Mouse (Mus musculus) frontal cortex, postnatal 36 days (tissue): Measurements from ENCODE around the gene Nfatc2.

ENCODE experiments used
- DNase-seq, 2 experiments: peaks; one replicate each; pipeline ENCODE4 v3.0.0; 2022; ENCODE audit warnings: low spot score in 2 of 2

The Nfatc2 gene

GRCm38 (mm10) chr2:168489953-168490352, 111.5 kb downstream of the Nfatc2 start:
- no peak for DNase-seq

GRCm38 (mm10) chr2:168488158-168488925, 113.1 kb downstream of the Nfatc2 start:
- DNase-seq = no peak

GRCm38 (mm10) chr2:168481121-168481520, 120.3 kb downstream of the Nfatc2 start:
- DNase-seq = no peak

- no peak for DNase-seq
Measured at GRCm38 (mm10) chr2:168480692-168481091, 120.8 kb downstream of the Nfatc2 start.

GRCm38 (mm10) chr2:168479930-168480329, 121.5 kb downstream of the Nfatc2 start:
- DNase-seq = peak; percentile 78

GRCm38 (mm10) chr2:168478431-168478830, 123.0 kb downstream of the Nfatc2 start:
- DNase-seq = no peak

GRCm38 (mm10) chr2:168473496-168473895, 128.0 kb downstream of the Nfatc2 start:
- DNase-seq = no peak

GRCm38 (mm10) chr2:168472899-168473298, 128.6 kb downstream of the Nfatc2 start:
- DNase-seq = peak in 1 of 2 experiments; percentile 42

GRCm38 (mm10) chr2:168469032-168469431, 132.4 kb downstream of the Nfatc2 start:
- DNase-seq = peak; percentile 72 to 77

GRCm38 (mm10) chr2:168467166-168467565, 134.3 kb downstream of the Nfatc2 start:
- DNase-seq = no peak

- no peak for DNase-seq
Measured at GRCm38 (mm10) chr2:168466066-168466465, 135.4 kb downstream of the Nfatc2 start.

GRCm38 (mm10) chr2:168465646-168466045, 135.8 kb downstream of the Nfatc2 start:
- no peak for DNase-seq

GRCm38 (mm10) chr2:168461865-168462264, 139.6 kb downstream of the Nfatc2 start:
- no peak for DNase-seq

GRCm38 (mm10) chr2:168459627-168460026, 141.8 kb downstream of the Nfatc2 start:
- DNase-seq = no peak

GRCm38 (mm10) chr2:168458583-168458982, 142.9 kb downstream of the Nfatc2 start:
- no peak for DNase-seq

- DNase-seq = no peak
Measured at GRCm38 (mm10) chr2:168451714-168452708, 149.4 kb downstream of the Nfatc2 start.

- DNase-seq = no peak
Measured at GRCm38 (mm10) chr2:168450977-168451376, 150.5 kb downstream of the Nfatc2 start.

GRCm38 (mm10) chr2:168448054-168448453, 153.4 kb downstream of the Nfatc2 start:
- no peak for DNase-seq

GRCm38 (mm10) chr2:168447601-168448000, 153.9 kb downstream of the Nfatc2 start:
- DNase-seq = no peak

GRCm38 (mm10) chr2:168445211-168445810, 156.1 kb downstream of the Nfatc2 start:
- DNase-seq = peak in 1 of 2 experiments; percentile 33

- DNase-seq = no peak
Measured at GRCm38 (mm10) chr2:168444126-168444525, 157.3 kb downstream of the Nfatc2 start.

GRCm38 (mm10) chr2:168441494-168441893, 160.0 kb downstream of the Nfatc2 start:
- DNase-seq = no peak
